Mouse (Mus musculus): ENCODE measurements around the gene Adrb1.

The Adrb1 gene

DNA sequence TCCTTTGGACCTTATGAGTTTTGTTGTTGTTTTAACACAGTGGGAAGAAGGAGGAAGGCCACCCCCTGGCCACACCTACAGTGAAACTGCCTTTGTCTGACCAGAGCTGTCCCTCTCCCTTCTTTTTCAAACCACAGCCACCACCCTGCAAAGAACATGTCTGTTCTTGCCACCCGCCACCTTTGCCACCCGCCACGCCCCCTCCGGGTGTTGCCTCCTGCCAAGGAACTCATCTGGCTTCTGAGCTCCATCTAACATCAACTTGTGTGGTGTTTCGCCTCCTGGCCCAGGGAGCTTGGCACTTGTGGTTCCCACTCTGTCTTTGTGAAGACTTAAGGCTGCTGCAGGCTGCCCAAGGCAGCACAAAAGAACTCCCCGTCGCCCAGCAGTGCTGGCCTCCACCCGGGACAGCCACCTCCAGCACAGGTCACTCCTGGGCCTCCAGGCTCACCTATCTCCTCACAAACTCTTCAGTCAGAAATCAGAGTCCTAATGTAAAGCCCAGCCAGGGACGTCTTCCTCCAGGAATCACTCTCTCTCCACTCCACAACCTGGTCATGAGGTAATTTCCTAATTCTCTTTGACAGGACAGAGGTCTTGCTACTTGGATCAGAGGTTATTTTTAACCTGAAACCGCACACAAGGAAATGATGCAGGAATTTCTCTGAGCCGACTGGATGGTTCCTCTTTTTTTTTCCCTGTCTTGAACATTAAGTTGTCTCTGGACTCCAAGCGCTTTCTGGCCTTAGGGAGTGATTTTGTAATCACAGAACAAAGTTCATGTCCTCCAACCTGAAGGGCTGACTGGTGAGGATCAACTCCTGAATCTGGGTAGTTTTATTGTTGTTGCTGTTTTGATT lies 18.5 kb upstream of the Adrb1 start:
- DNase-seq, result peak in 1 of 2 experiments; percentile 36

DNA sequence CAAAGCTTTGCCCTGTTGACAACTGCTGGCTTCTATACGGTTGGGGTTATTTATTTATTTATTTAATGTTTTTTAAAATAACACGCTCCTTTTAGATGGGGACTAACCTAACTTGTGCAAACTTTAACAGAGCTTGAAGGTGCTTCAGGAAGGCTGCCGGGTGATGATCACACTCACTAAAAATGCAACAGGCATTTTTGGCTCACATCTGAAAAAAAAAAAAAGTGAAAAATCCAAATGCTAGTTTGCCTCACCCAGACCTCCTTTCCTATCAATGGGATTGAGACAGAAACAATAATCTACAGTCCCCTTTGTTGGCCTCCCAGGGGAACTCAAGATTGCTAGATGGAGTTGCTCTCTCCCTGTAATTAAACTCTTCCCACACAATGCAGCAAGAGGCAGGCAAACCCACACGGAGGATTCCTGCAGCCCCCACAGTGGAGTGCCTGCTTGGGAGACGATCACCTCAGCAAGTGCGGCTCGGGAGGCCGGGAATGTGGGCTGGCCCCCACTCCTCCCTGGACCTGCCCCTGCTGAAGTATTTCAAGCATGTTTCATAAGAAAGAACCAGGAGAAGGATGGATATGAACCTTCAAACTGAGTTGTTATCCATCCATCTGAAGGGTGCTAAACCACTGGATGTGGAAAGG lies 16.8 kb upstream of the Adrb1 start:
- peak; percentile 42 to 80 for DNase-seq

DNA sequence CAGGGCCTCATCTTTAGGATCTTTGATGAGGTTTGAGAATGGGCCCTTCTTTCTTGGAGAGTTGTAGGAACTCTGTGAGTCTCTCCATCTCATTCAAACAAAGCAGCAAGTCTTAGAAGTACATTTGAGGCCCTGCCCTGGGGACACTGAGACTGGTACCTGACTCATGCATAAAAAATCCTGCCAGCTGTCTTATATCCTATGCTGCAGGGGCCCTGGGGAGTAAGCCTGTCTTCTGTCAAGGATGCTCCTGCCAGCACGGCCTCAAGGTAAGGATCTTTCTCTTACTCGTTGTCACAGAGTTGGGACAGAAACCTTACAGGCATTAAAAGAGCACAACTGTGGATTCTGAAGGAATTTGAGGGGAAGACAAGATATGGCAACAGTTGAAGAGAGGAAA lies 13.2 kb upstream of the Adrb1 start:
- DNase-seq, result no peak

DNA sequence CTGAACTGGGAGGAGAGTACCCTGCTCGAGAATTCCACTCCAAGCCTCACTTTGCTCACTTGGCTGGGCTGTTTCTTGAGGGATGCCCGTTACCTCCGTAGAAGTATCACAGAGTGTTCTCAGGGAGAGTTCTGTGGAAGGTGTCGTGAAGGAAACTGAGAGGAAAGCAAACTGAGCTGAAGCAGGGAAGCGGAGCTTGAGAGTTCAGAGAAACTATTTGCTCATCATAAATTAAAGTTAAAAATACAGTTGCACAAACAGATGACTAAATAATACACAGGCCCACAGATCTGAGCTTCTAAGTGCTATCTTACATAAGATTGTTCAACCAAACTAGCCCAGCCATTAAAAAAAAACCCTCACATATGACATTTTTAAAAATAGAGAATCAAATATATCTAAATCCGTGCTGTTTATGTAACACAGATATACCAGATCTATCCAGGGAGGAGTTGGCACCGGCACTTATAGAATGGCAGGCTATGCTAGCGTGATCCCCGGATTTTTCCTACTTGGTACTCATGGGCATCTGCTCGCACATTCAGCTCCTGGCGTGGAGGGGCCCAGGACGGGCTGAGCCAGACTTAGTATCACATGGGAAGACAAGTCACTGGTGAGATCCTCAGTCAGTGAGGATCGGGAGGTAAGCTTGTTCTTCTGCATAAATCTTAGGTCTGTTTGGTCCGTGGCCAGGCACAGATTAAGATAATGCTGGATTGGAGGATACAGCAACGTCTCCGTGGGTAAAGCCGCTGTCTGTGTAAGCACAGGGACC lies 11.7 kb upstream of the Adrb1 start:
- no peak for DNase-seq

DNA sequence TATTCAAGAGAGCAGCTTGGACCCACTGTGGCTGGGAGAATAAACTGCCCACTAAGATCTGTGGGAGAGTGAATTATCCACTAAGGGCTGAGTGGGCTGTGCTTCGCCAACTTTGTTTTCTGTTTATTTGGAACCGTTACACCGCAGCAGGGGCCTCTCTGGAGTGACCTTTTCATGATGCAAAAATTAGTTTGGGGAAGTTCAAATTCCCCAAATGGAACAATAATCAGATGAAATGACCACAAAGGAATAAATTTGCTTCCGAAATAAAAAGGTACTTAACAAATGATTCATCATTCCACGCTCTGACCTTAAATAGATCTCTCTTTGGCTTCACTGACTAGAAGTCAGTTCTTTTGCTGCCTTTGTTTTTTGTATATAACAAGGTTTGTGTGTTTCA lies 8.4 kb upstream of the Adrb1 start:
- no peak for DNase-seq

DNA sequence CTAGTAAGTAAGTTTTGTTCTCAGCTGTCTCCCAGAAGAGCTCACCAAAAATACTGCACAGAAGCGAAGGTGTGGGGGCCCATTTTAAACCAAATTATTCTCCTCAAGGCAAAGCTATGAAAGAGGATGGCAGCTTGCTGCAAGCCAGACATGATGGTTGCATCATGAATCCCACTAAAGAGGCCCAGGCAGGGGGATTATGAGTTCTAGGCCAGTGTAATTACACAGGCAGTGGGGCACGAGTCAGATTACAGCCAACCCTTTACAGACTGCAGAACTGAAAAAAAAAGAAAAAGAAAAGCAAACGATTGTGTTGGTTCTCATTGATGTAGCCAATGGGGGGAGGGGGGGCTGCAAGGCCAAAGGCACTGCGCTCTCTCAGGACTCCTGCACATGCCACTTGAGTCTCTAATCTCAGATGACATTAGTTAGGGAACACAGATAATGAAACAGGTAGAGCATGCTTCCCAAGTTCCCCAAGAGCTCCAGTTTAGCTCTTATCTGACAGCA lies 7.3 kb upstream of the Adrb1 start:
- DNase-seq, result no peak

DNA sequence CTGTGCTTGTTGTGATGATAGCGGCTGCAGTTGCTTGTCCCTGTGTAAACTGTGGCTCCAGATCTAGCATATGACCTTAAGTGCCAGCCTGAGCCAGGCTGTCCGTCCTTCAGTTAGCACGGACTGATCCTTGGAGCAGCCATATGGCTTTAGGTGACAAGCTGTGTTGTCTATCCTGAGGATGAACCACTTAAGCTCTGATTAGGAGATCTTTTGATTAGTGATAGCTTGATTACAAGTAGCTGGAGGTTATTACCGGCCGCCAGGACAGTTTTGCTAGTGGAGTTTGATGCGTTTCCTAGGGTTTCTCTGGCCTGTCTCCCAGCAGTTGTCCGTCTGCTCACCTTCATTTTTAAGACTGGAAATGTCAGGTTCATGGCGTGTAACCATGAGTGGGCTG lies 4.0 kb upstream of the Adrb1 start:
- DNase-seq, result no peak

DNA sequence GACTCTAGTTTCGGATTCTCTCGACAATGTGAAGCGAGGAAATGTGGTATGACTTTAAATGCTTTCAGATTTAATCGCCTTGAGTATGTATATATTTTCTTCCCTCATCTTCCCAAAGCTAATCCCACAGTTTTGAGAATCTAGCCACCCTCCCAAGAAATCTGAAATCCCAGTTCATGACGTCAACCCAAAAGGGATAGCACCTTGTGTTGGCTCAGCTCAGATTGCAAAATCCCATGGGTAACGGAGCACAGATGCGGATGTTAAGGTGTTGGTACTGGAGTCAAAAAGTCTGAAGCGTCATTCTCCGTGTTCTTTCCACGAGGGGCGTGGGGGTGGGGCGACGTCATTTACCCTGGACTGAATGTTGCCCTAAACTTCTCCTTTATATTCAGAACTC lies 1.1 kb upstream of the Adrb1 start:
- no peak for DNase-seq

DNA sequence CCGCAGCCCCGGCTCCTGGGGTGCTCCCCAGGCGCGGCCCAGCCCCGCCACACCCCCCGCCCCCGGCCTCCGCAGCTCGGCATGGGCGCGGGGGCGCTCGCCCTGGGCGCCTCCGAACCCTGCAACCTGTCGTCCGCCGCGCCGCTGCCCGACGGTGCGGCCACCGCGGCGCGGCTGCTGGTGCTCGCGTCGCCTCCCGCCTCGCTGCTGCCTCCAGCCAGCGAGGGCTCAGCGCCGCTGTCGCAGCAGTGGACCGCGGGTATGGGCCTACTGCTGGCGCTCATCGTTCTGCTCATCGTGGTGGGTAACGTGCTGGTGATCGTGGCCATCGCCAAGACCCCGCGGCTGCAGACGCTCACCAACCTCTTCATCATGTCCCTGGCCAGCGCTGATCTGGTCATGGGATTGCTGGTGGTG lies 300 bp downstream of the Adrb1 start:
- peak; percentile 49 to 56 for DNase-seq

DNA sequence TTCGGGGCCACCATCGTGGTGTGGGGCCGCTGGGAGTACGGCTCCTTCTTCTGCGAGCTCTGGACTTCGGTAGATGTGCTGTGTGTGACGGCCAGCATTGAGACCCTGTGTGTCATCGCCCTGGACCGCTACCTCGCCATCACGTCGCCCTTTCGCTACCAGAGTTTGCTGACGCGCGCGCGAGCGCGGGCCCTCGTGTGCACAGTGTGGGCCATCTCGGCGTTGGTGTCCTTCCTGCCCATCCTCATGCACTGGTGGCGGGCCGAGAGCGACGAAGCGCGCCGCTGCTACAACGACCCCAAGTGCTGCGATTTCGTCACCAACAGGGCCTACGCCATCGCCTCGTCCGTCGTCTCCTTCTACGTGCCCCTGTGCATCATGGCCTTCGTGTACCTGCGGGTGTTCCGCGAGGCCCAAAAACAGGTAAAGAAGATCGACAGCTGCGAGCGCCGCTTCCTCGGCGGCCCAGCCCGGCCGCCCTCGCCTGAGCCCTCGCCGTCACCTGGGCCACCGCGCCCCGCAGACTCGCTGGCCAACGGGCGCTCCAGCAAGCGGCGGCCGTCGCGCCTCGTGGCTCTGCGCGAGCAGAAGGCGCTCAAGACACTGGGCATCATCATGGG lies 822 bp downstream of the Adrb1 start:
- DNase-seq, result peak; percentile 45 to 59

DNA sequence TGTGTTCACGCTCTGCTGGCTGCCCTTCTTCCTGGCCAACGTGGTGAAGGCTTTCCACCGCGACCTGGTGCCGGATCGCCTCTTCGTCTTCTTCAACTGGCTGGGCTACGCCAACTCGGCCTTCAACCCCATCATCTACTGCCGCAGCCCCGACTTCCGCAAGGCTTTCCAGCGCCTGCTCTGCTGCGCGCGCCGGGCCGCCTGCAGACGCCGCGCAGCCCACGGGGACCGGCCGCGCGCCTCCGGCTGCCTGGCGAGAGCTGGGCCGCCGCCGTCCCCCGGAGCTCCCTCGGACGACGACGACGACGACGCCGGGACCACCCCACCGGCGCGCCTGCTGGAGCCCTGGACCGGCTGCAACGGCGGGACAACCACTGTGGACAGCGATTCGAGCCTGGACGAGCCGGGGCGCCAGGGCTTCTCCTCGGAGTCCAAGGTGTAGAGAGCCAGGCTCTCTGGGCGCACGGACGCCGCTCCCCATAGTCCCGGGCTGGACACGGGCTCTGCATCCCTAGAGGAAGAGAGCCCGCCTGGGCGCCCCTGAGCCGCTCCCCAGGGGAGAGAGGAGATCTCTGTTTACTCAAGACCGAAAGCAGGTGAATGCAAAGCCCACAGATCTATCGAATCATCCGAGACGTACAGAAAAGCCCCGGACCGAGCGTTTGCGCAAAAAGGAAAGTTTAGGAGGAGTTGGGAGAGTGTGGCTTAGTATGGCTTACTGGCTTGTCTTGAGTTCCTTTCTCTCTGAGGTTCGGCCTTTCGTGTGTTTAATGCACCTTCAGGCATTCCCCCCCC lies 1.5 kb downstream of the Adrb1 start:
- peak; percentile 71 to 80 for DNase-seq

DNA sequence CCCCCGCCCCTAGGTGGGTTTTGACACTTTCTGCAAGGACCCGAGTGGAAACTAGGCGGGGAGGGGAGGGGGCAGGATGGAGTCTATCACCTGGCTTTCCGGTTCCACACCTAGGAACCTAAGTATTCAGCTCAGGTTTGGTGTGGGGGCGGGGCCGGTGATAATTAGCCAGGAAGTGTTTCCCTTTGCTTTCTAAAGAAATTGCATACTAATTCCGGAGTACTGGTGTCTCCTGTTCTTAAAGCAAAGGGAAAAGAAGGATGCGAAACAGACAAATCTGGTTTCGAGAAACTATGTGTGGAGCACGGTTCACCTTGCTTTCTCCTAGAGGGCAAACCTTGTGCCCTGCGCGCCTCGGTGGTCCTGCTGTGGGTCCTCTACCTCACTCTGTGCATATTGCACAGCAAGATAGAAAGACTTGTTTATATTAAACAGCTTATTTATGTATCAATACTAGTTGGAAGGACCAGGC lies 2.2 kb downstream of the Adrb1 start:
- no peak for DNase-seq

DNA sequence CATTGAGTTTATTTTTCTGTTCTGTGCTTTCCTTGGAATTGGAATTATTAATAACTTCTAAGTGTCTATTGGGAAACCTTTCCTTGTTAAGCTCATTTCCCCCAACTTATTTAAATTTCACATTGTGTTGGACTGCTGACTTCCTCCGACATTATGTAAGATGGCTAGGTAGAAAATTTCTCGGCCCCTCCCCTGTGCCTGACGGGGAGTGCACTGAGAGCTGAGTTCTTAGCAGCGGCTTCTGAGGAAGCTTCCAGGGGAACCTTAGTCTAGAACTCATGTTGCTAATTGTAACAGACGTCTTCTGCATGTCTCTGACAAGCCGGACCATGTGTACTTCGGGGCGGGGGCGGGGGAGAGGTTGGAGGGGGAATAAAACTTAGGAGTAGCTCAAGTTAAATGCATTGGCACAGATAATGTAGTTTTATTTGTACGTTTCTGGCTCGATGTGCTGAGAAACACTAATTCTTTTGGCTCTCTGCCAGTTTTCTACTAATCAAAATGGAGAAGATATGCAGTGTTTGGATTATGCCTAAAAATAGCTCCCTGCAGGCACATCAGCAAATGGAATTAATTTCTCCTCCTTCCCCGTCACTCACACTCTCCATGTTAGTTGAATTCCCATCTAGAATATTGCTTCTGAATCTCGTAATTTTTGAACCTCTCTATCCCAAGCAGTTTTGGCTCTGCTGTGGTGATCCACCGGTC lies 5.3 kb downstream of the Adrb1 start:
- DNase-seq, result no peak

DNA sequence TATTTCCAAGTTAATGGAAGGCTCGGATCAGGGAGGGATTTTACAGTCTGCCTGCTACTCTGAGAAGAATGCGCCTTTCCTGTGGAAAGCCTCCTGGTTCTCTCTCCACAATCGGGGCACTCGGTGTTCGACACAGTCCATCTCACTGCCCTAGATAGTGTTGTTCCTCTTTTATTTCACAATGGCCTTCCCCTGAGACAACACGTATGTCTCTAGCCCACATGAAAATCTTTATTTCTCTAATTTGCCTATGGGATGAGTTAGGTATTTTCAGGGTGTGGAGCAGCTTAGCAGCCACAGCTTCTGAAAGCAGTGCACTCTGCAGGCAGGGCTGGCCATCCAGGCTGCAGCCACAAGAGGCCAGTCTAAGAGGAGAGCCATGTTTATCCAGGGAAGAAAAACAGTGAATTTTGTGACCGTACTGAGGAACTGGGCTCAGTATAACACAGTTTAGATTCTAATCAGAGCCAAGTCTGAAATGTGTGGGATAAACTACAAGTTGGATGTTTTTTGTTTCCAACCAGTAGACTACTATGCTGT lies 12.1 kb downstream of the Adrb1 start:
- no peak for DNase-seq

DNA sequence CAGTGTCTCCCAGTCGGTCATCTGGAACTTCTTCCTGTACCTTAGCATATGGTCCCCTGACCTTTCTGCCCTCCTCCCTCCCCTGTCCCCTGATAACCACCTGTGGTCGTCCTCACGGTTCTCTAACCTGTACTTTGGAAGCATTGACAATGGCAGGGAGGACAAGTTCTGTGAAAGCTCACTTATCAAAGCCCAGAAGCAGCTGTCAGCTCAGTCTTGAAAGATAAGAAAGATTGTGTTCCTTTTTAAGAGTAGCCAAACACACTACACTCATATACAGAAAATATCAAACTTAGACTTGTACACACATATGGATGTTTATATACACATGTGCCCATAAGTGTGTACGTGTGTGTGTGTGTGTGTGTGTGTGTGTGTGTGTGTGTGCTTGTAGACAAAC lies 13.7 kb downstream of the Adrb1 start:
- DNase-seq, result no peak

DNA sequence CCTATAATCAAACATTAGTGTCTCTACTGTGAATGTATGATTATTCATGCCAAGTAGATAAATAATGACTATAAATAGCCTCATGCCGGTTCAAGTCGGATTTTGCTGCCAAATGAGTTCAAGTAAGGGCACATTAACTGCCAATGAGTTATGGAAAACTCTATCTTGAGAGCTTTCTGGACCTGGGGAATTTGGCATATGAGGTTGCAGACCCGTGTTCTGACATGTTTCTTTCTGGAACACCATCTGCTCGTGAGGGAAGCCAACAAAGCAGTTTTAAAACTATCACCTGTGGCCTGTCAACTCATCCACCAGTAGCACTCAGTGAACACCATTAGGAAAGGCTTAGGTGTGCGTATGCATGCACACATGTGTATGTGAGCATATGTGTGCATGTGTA lies 14.3 kb downstream of the Adrb1 start:
- DNase-seq, result no peak

DNA sequence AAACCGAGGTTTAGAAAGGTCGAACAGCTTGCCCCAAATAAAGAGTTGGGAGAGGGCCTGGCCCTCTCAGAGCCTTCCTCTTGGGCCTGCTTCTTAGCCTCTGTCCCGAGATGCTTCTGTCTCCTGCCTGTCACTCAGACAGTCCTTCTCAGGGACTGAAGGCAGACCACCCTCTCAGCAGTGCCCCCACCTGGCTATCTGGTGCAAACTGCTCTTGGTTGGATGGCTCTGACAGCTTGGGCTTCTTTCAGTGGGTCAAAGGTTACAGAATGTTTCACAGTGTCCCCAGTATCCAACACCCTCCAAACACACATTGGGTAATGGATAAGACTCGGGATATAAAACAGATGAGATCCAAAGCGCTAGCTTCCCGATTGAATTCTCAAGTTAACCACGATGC lies 23.1 kb downstream of the Adrb1 start:
- peak in 1 of 2 experiments; percentile 40 for DNase-seq

DNA sequence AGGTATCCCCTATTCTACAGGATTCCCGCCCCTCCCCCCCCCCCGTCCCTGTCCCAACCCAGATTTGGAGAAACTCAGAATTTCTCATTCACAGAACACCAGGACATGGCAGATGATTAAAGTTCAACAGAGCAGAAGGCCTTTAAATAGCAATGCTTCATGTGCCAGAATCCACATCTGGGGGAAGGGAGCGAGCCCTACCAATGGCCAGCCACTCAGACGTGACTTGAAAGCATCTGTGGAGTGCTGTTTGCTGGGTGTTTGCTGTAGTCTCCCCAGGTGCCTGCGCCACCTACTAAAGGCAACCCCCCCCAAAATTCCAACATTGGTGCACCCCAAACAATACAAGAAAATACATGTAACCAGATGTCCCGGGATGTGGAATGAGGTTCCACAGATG lies 23.5 kb downstream of the Adrb1 start:
- no peak for DNase-seq

DNA sequence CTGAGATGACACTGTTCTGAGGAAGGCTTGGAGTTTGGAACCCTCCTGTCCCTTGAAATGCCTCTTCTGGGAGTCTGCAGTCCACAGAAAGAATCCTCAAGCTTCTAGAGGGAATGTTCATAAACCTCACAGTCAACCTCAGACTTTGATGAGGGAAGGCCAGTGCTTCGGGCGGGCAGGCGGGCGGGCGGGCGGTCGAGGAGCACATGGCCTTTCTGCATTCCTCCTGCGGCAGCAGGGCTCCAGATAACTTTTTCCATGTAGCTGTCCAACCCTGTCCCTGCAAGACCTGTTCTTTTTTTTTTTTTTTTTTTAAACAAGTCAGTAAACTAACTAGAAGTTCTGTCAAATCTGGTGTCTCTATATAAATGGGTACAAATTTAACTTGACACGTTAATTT lies 24.6 kb downstream of the Adrb1 start:
- DNase-seq, result no peak

DNA sequence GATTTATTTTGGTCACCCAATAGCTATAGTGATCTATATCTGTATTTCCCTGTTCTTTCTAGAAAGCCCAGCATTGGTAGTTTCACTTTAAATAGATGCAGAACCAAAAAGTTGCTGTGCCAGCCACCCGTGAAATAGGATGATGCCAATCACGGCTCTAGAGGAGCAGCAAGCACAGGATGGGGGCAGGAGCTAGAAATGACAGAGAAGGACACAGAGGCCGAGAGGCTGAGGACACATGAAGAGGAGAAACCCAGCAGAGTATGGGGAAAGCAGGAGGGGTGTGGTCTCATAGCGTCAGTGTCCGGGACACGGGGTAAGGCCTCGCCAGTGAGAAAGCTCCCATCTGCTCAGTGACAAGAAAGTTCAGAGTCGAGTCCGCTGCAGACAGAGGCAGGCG lies 25.9 kb downstream of the Adrb1 start:
- DNase-seq, result peak in 1 of 2 experiments; percentile 32

DNA sequence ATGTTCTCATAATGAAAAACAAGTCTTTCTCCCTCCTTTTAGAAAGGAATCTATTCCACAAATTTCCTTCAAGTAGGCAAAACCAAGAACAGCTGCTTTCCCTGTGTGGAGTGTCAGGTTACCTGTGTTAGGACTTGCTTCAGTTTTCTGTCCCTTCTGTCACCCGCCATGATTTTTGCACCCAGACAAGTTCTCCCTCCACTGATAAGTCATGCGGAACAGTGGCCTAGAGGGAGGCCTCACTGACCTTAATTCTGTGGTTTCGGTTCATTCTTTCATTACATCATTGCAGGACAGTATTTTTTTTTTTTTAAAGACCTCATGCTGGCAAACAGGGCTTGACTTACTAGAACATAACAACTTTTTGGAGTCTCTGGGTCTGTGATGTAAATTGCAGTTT lies 27.3 kb downstream of the Adrb1 start:
- no peak for DNase-seq

Data from lung, postnatal 4 days (tissue).